Mouse (Mus musculus) spleen, adult 2 months (tissue): ENCODE measurements around the gene Macrod2.

Experiments used
- CTCF ChIP-seq: fragments of 200-500 bp; IDR thresholded peaks from 2 replicates; pipeline ENCODE4 v1.5.1; 2011; ENCODE audit warnings: mild to moderate bottlenecking, inconsistent platforms; ENCODE audit not compliant: insufficient read depth, insufficient read length, insufficient replicate concordance; ENCODE audit errors: extremely low read depth
- POLR2A ChIP-seq: fragments of 200-500 bp; IDR thresholded peaks from 2 replicates; pipeline ENCODE4 v1.6.1; 2011; ENCODE audit warnings: low read depth, low read length, inconsistent platforms

DNA sequence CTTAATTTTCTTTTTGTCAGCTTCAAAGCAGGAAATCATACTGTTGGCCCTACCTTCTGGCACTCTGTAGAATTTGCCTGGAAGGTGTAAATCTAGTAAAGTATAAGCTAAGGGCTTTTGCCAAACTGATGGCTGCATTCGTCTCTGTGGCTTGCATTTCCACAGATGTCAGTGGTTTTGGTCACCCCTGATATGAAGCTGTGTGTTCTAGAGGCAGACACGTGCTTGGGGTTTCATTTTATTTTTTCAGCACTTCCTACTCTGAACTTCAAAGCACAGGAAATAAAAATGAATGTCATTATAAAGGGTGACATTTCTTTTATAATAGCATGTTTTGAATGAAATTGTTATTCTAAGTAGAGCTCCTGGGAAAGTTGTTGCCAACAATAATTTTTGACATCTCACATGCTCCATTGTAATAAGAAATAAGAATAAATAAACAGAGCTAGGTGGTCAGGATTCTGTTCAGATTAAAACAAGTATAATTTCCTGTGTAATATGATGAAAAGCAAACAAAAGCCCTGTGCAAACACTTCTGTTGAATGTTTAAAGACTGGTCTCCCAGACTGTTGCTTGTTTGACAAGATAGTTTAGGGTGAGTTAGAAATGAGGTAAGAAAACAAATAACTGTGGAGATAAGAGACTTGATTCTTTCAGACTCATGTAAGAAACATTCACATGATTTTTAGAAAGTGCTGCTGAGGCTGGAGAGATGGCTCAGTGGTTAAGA lies 424.4 kb downstream of the Macrod2 start:
- TF ChIP-seq POLR2A: no peak
- TF ChIP-seq CTCF: no peak
